In genomic region chr2:93964494-93965160, GRCm38 (mm10) we compare ENCODE assay signal across 14 mouse cellular contexts. TPM values are rescaled to one million over a fixed set of nuclear protein-coding genes. Genes with fewer than 3 reads are reported as not detected.
DNase-seq lines count a peak whose midpoint lies in the region; ATAC-seq and TF ChIP-seq lines count a peak whose summit lies in the region.
"Had no signal": no experiment of that assay in that cellular context is flagged by ENCODE, and none has a peak within 500 bp of the region (broad histone marks: within the 10 kb centered on the region; RNA-seq: fewer than 3 reads in every experiment).

No protein-coding gene starts in this region.

- H3K4me2 ChIP-seq in forebrain, embryonic 11.5 days (ENCODE audit: low read depth, low read length, severe bottlenecking), result no peak overlapping the region
- H3K4me2 ChIP-seq in lung, embryonic 16.5 days (ENCODE audit: low read depth, low read length), result no peak overlapping the region
- H3K4me2 ChIP-seq: embryonic facial prominence, embryonic 13.5 days; heart, embryonic 13.5 days; liver, embryonic 15.5 days had no signal

- H3K4me1 ChIP-seq in kidney, adult 2 months (ENCODE audit: control insufficient read depth, insufficient read depth, low read length), result no peaks in the 10 kb centered on the region
- 0 out of 2 replicates have a peak, but pooled peaks cover 2% of the 10 kb centered on the region for H3K4me1 ChIP-seq in forebrain, embryonic 11.5 days (replicated peaks; ENCODE audit: control insufficient read depth, insufficient read depth, low read length)
- H3K4me1 ChIP-seq in lung, embryonic 16.5 days (replicated peaks; ENCODE audit: control insufficient read depth, insufficient read depth, low read length), result no peaks in the 10 kb centered on the region
- H3K4me1 ChIP-seq: heart, embryonic 13.5 days; liver, embryonic 15.5 days had no signal

- WGBS in kidney, adult 2 months, result 56% methylated on average over 7 of the region's 7 CpGs
- WGBS in forebrain, embryonic 11.5 days, result 44% methylated on average over 7 of the region's 7 CpGs
- WGBS in lung, embryonic 16.5 days, result 52% methylated on average over 7 of the region's 7 CpGs

- no peak overlapping the region for H3K4me3 ChIP-seq in kidney, adult 2 months (ENCODE audit: insufficient read depth, low read depth, low read length)
- H3K4me3 ChIP-seq in forebrain, embryonic 11.5 days (ENCODE audit: low read depth, low read length), result no peak overlapping the region
- H3K4me3 ChIP-seq in lung, embryonic 16.5 days (ENCODE audit: low read length), result no peak overlapping the region
- H3K4me3 ChIP-seq: embryonic facial prominence, embryonic 13.5 days; heart, embryonic 13.5 days; liver, embryonic 15.5 days had no signal

- TF ChIP-seq POLR2A in kidney, adult 2 months (IDR thresholded peaks at IDR 0.05; ENCODE audit: low read depth, low read length), result no peak

- H3K27ac ChIP-seq in kidney, adult 2 months (ENCODE audit: insufficient read depth, low read depth, low read length), result no peak overlapping the region
- no peak overlapping the region for H3K27ac ChIP-seq in forebrain, embryonic 11.5 days (ENCODE audit: low read depth, low read length)
- H3K27ac ChIP-seq in lung, embryonic 16.5 days (ENCODE audit: low read length), result no peak overlapping the region
- H3K27ac ChIP-seq: embryonic facial prominence, embryonic 13.5 days; heart, embryonic 13.5 days; kidney, postnatal 0 days; liver, embryonic 15.5 days had no signal

- TF ChIP-seq CTCF in kidney, adult 2 months (conservative IDR thresholded peaks at IDR 0.05; ENCODE audit: insufficient read depth, insufficient read length, low read depth, low read length), result no peak

- DNase-seq in kidney, adult 2 months, result peak; percentile 18
- no peak for DNase-seq in kidney, adult 18-20 months
- peak; percentile 83 for DNase-seq in brain, adult 2 months (ENCODE audit: low read depth, low spot score)
- DNase-seq in forebrain, embryonic 11.5 days (ENCODE audit: low spot score), result no peak
- no peak for DNase-seq in adipocyte (ENCODE audit: low spot score)
- DNase-seq in gastrocnemius, adult 8-10 months (ENCODE audit: low spot score in 2 of 2), result no peak
- no peak for DNase-seq in adrenal gland, adult 2 months
- DNase-seq: adrenal gland, postnatal 14 days had no signal

- H3K9ac ChIP-seq in forebrain, embryonic 11.5 days (ENCODE audit: low read length), result no peak overlapping the region
- no peak overlapping the region for H3K9ac ChIP-seq in lung, embryonic 16.5 days (ENCODE audit: low read length)
- H3K9ac ChIP-seq: embryonic facial prominence, embryonic 13.5 days; heart, embryonic 13.5 days; liver, embryonic 15.5 days had no signal

- H3K36me3 ChIP-seq in kidney, adult 2 months (ENCODE audit: control insufficient read depth, insufficient read depth, low read length), result no peaks in the 10 kb centered on the region
- no peaks in the 10 kb centered on the region for H3K36me3 ChIP-seq in forebrain, embryonic 11.5 days (ENCODE audit: control insufficient read depth, insufficient read depth, low read length)
- no peaks in the 10 kb centered on the region for H3K36me3 ChIP-seq in lung, embryonic 16.5 days (ENCODE audit: control insufficient read depth, insufficient read depth, low read length)
- H3K36me3 ChIP-seq: embryonic facial prominence, embryonic 13.5 days; heart, embryonic 13.5 days; liver, embryonic 15.5 days had no signal

- no peaks in the 10 kb centered on the region for H3K9me3 ChIP-seq in forebrain, embryonic 11.5 days (ENCODE audit: control insufficient read depth, low read length)
- H3K9me3 ChIP-seq in lung, embryonic 16.5 days (ENCODE audit: control insufficient read depth, low read length), result no peaks in the 10 kb centered on the region
- H3K9me3 ChIP-seq: embryonic facial prominence, embryonic 13.5 days; heart, embryonic 13.5 days; liver, embryonic 15.5 days had no signal

- ATAC-seq in forebrain, embryonic 11.5 days (replicated peaks; ENCODE audit: low FRiP score), result 0 out of 2 replicates have a peak, but pooled peaks have one; percentile 42
- ATAC-seq in lung, embryonic 16.5 days (ENCODE audit: low read depth), result peak; percentile 26

- no peaks in the 10 kb centered on the region for H3K27me3 ChIP-seq in kidney, adult 2 months (replicated peaks; ENCODE audit: control insufficient read depth, insufficient read depth, low read length)
- no peaks in the 10 kb centered on the region for H3K27me3 ChIP-seq in forebrain, embryonic 11.5 days (ENCODE audit: control insufficient read depth, insufficient read depth, low read length)
- no peaks in the 10 kb centered on the region for H3K27me3 ChIP-seq in lung, embryonic 16.5 days (ENCODE audit: control insufficient read depth, insufficient read depth, low read depth, low read length)
- H3K27me3 ChIP-seq: liver, embryonic 15.5 days had no signal

RNA-seq across cellular contexts. Expression of gene Gm13889, which starts 7.6 kb away (rescaled TPM):
- polyA plus RNA-seq in kidney, adult 2 months (2012; rRNA removed), result 12.2 and 14.9 TPM in 2 replicates
- polyA plus RNA-seq in forebrain, embryonic 11.5 days (2014; fragmentation: Nextera tagmentation; extraction: Ambion mirVana), result 8.5 and 11.2 TPM in 2 replicates
- 23.4 and 26.8 TPM in 2 replicates for polyA plus RNA-seq in lung, embryonic 16.5 days (2015; fragmentation: Nextera tagmentation; extraction: Ambion mirVana)
- total RNA-seq in gastrocnemius, adult 8-10 months (2022), result 1 to 10 TPM; 3.3 to 5.6 (median 4.9) TPM
- 10 to 100 TPM; 38.1 to 50.3 TPM for total RNA-seq in adrenal gland, adult 2 months (2021)
- 62.0 and 80.6 TPM in 2 replicates for polyA plus RNA-seq in adrenal gland, adult 2 months (2012; rRNA removed)

RNA-seq across cellular contexts. Expression of gene Gm27027, which starts 31.5 kb away (rescaled TPM):
- not detected in 2 replicates for polyA plus RNA-seq in kidney, adult 2 months (2012; rRNA removed)
- polyA plus RNA-seq in forebrain, embryonic 11.5 days (2014; fragmentation: Nextera tagmentation; extraction: Ambion mirVana), result not detected in 2 replicates
- not detected in 2 replicates for polyA plus RNA-seq in lung, embryonic 16.5 days (2015; fragmentation: Nextera tagmentation; extraction: Ambion mirVana)
- not detected for total RNA-seq in gastrocnemius, adult 8-10 months (2022)
- not detected for total RNA-seq in adrenal gland, adult 2 months (2021)
- not detected in 2 replicates for polyA plus RNA-seq in adrenal gland, adult 2 months (2012; rRNA removed)
- total RNA-seq: adrenal gland, postnatal 14 days had no signal
- polyA plus RNA-seq: embryonic facial prominence, embryonic 13.5 days; heart, embryonic 13.5 days; kidney, postnatal 0 days; liver, embryonic 15.5 days; thymus, postnatal 0 days had no signal

RNA-seq across cellular contexts. Expression of gene Alkbh3, which starts 46.0 kb away (rescaled TPM):
- 59.8 and 62.3 TPM in 2 replicates for polyA plus RNA-seq in kidney, adult 2 months (2012; rRNA removed)
- polyA plus RNA-seq in forebrain, embryonic 11.5 days (2014; fragmentation: Nextera tagmentation; extraction: Ambion mirVana), result 51.4 and 51.9 TPM in 2 replicates
- 63.0 and 70.0 TPM in 2 replicates for polyA plus RNA-seq in lung, embryonic 16.5 days (2015; fragmentation: Nextera tagmentation; extraction: Ambion mirVana)
- 10 to 100 TPM; 53.5 to 59.1 (median 57.2) TPM for total RNA-seq in gastrocnemius, adult 8-10 months (2022)
- 10 to 100 TPM; 51.6 to 53.7 TPM for total RNA-seq in adrenal gland, adult 2 months (2021)
- 35.9 and 45.8 TPM in 2 replicates for polyA plus RNA-seq in adrenal gland, adult 2 months (2012; rRNA removed)

Comparison
In these comparisons a context has a peak if more than half of its experiments do, and no peak if none do; other contexts are left out.
1. DNase-seq: peak in kidney, adult 2 months (single experiment) and brain, adult 2 months (single experiment); none in kidney, adult 18-20 months (single experiment), forebrain, embryonic 11.5 days (single experiment), adipocyte (single experiment), gastrocnemius, adult 8-10 months (0 of 2) and adrenal gland, adult 2 months (single experiment).